Mouse (Mus musculus) lung, adult 2 months (tissue): ENCODE measurements around the gene Sipa1l1.

ENCODE experiments used
- CTCF ChIP-seq: fragments of 200-500 bp; IDR thresholded peaks from 2 replicates; pipeline ENCODE4 v1.5.1; 2011; ENCODE audit warnings: mild to moderate bottlenecking, low read length, control low read depth; ENCODE audit not compliant: insufficient read depth
- POLR2A ChIP-seq: fragments of 200-500 bp; IDR thresholded peaks from 2 replicates; pipeline ENCODE4 v1.6.1; 2011; ENCODE audit warnings: low read depth, mild to moderate bottlenecking, control low read depth, low read length, borderline replicate concordance; ENCODE audit errors: extremely low read depth

DNA sequence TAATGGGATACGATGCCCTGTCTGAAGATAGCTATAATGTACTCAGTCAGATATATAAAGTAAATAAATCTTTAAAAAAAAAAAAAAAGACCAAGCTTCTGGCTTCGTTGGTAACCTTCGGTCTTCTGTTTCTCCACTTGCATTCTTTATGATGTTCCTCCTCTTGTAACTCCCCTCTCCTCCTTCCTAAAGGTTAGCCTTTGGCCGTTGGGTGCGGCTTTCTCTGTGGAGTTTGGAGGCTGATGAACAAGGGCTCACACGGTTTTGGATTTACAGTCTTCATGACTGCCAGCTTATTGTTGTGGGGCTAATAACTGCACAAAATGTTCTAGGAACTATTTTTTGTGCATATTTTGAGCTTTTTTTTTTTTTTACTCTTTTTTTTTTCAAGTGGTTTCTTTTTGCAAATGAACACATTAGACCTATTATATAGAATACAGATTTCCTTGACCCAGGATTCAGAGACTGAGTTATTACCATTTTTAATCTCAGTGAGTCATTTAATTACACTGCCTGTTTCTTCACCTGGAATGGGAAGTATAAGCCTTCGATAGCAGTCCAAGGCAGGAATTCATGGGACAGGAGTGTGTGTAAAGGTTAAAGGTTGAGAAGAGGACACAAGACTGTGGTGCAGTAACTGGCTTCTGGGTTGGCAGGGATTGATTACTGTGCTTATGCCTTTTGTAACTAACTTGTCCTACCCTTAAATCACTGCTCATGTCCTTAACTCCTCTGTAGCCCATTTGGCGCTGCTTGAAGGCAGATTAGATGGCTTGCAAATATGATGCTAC is 37.9 kb downstream of the Sipa1l1 start:
- TF ChIP-seq CTCF, result no peak
- no peak for TF ChIP-seq POLR2A
